12 mouse cellular contexts compared by ENCODE assay signal in the genomic region with DNA sequence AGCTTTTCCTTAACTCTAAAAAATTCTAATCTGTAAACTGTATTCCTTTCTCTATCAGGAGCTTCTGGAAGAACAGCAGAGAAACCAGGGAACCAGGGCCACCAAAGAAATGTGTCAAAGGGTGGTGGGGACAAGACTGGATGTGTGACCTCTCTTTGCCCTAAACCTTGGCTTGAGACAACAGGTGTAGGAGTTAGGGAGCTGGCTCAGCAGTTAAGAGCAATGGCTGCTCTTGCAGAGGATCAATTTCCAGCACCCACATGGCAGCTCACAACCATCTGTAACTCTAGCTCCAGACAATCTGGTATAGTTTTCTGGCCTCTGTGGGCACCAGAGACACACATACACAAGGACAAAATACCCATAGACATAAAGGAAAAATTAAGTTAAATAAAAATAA. TPM values are rescaled to one million over a fixed set of nuclear protein-coding genes. Genes with fewer than 3 reads are reported as not detected.
DNase-seq lines count a peak whose midpoint lies in the region; ATAC-seq lines count a peak whose summit lies in the region.
"Had no signal": no experiment of that assay in that cellular context is flagged by ENCODE, and none has a peak within 500 bp of the region (broad histone marks: within the 10 kb centered on the region; RNA-seq: fewer than 3 reads in every experiment).

No protein-coding gene starts in this region.

- H3K27me3 ChIP-seq in heart, embryonic 11.5 days (ENCODE audit: control insufficient read depth, insufficient read depth, low read length): no peaks in the 10 kb centered on the region
- H3K27me3 ChIP-seq in lung, embryonic 16.5 days (ENCODE audit: control insufficient read depth, insufficient read depth, low read depth, low read length): no peaks in the 10 kb centered on the region
- no peaks in the 10 kb centered on the region for H3K27me3 ChIP-seq in intestine, embryonic 16.5 days (replicated peaks; ENCODE audit: control insufficient read depth, insufficient read depth, low read length)
- H3K27me3 ChIP-seq in stomach, embryonic 15.5 days (replicated peaks): no peaks in the 10 kb centered on the region
- H3K27me3 ChIP-seq: hindbrain, embryonic 13.5 days; Patski had no signal

- intact Hi-C loops in heart, postnatal 36 days (cut with DNase I): no loop called here

- H3K9ac ChIP-seq in heart, embryonic 11.5 days (ENCODE audit: low read depth, low read length): no peak overlapping the region
- no peak overlapping the region for H3K9ac ChIP-seq in lung, embryonic 16.5 days (ENCODE audit: low read length)
- no peak overlapping the region for H3K9ac ChIP-seq in intestine, embryonic 16.5 days (ENCODE audit: low read depth, low read length)
- no peak overlapping the region for H3K9ac ChIP-seq in stomach, embryonic 15.5 days
- H3K9ac ChIP-seq: hindbrain, embryonic 13.5 days had no signal

- H3K4me2 ChIP-seq in heart, embryonic 11.5 days: no peak overlapping the region
- no peak overlapping the region for H3K4me2 ChIP-seq in lung, embryonic 16.5 days (ENCODE audit: low read depth, low read length)
- no peak overlapping the region for H3K4me2 ChIP-seq in intestine, embryonic 16.5 days (ENCODE audit: low read depth, low read length)
- no peak overlapping the region for H3K4me2 ChIP-seq in stomach, embryonic 15.5 days

- no peaks in the 10 kb centered on the region for H3K9me3 ChIP-seq in heart, embryonic 11.5 days (replicated peaks; ENCODE audit: control insufficient read depth, low read length)
- no peaks in the 10 kb centered on the region for H3K9me3 ChIP-seq in lung, embryonic 16.5 days (ENCODE audit: control insufficient read depth, low read length)
- H3K9me3 ChIP-seq in intestine, embryonic 16.5 days (ENCODE audit: control insufficient read depth, low read length): no peaks in the 10 kb centered on the region
- no peaks in the 10 kb centered on the region for H3K9me3 ChIP-seq in stomach, embryonic 15.5 days
- H3K9me3 ChIP-seq: hindbrain, embryonic 13.5 days had no signal

- H3K4me1 ChIP-seq in heart, embryonic 11.5 days (ENCODE audit: control insufficient read depth, insufficient read depth, low read length): peaks cover 57% of the 10 kb centered on the region
- H3K4me1 ChIP-seq in lung, embryonic 16.5 days (replicated peaks; ENCODE audit: control insufficient read depth, insufficient read depth, low read length): peaks cover 60% of the 10 kb centered on the region
- peaks cover 67% of the 10 kb centered on the region for H3K4me1 ChIP-seq in intestine, embryonic 16.5 days (ENCODE audit: control insufficient read depth, insufficient read depth, low read length)
- peaks cover 66% of the 10 kb centered on the region for H3K4me1 ChIP-seq in stomach, embryonic 15.5 days

- peak overlapping the region; percentile 92 for H3K27ac ChIP-seq in heart, embryonic 11.5 days (ENCODE audit: low read depth, low read length)
- H3K27ac ChIP-seq in lung, embryonic 16.5 days (ENCODE audit: low read length): peak overlapping the region; percentile 97
- H3K27ac ChIP-seq in intestine, embryonic 16.5 days (ENCODE audit: low read length): peak overlapping the region; percentile 30; the same call in 1 of the 2 replicates
- H3K27ac ChIP-seq in stomach, embryonic 15.5 days: peak overlapping the region; percentile 94; the same call in 1 of the 2 replicates

- ATAC-seq in heart, embryonic 11.5 days (replicated peaks; ENCODE audit: insufficient number of reproducible peaks, low FRiP score, low TSS enrichment): no peak
- ATAC-seq in lung, embryonic 16.5 days (ENCODE audit: low read depth): no peak
- ATAC-seq in intestine, embryonic 16.5 days: no peak
- ATAC-seq in stomach, embryonic 15.5 days (ENCODE audit: insufficient read depth, low FRiP score, low read depth): no peak
- ATAC-seq: Patski had no signal

- H3K36me3 ChIP-seq in heart, embryonic 11.5 days (ENCODE audit: control insufficient read depth, insufficient read depth, low read length): no peaks in the 10 kb centered on the region
- H3K36me3 ChIP-seq in lung, embryonic 16.5 days (ENCODE audit: control insufficient read depth, insufficient read depth, low read length): no peaks in the 10 kb centered on the region
- no peaks in the 10 kb centered on the region for H3K36me3 ChIP-seq in intestine, embryonic 16.5 days (ENCODE audit: control insufficient read depth, insufficient read depth, low read length)
- no peaks in the 10 kb centered on the region for H3K36me3 ChIP-seq in stomach, embryonic 15.5 days
- H3K36me3 ChIP-seq: hindbrain, embryonic 13.5 days had no signal

- no peak for DNase-seq in heart, postnatal 36 days
- no peak for DNase-seq in lung, postnatal 4 days
- no peak for DNase-seq in cerebellum, adult 8-10 months
- DNase-seq in MN1 (ENCODE audit: low spot score): no peak
- DNase-seq: adrenal gland, postnatal 25 days; cerebellum, adult 11-12 months had no signal

- H3K4me3 ChIP-seq in heart, embryonic 11.5 days (ENCODE audit: low read depth, low read length): no peak overlapping the region
- no peak overlapping the region for H3K4me3 ChIP-seq in lung, embryonic 16.5 days (ENCODE audit: low read length)
- H3K4me3 ChIP-seq in intestine, embryonic 16.5 days (ENCODE audit: low read length): no peak overlapping the region
- H3K4me3 ChIP-seq in stomach, embryonic 15.5 days (replicated peaks): no peak overlapping the region
- H3K4me3 ChIP-seq: hindbrain, embryonic 13.5 days had no signal

RNA-seq across cellular contexts. Expression of gene Nr1d1, which starts 2.8 kb away (rescaled TPM):
- polyA plus RNA-seq in heart, embryonic 11.5 days (2014; fragmentation: Nextera tagmentation; extraction: Ambion mirVana): 5.6 and 6.4 TPM in 2 replicates
- total RNA-seq in heart, postnatal 36 days (2021): 100 to 1,000 TPM; 104 to 107 TPM
- polyA plus RNA-seq in lung, embryonic 16.5 days (2015; fragmentation: Nextera tagmentation; extraction: Ambion mirVana): 1.4 and 1.6 TPM in 2 replicates
- polyA plus RNA-seq in intestine, embryonic 16.5 days (2015; fragmentation: Nextera tagmentation; extraction: Ambion mirVana): 2.3 and 2.7 TPM in 2 replicates
- polyA plus RNA-seq in stomach, embryonic 15.5 days (2015; fragmentation: Nextera tagmentation; extraction: Ambion mirVana): 2.4 and 2.5 TPM in 2 replicates

RNA-seq across cellular contexts. Expression of gene Msl1, which starts 17.4 kb away (rescaled TPM):
- 15.9 and 17.1 TPM in 2 replicates for polyA plus RNA-seq in heart, embryonic 11.5 days (2014; fragmentation: Nextera tagmentation; extraction: Ambion mirVana)
- 10 to 100 TPM; 74.4 to 75.3 TPM for total RNA-seq in heart, postnatal 36 days (2021)
- polyA plus RNA-seq in lung, embryonic 16.5 days (2015; fragmentation: Nextera tagmentation; extraction: Ambion mirVana): 19.4 and 20.3 TPM in 2 replicates
- polyA plus RNA-seq in intestine, embryonic 16.5 days (2015; fragmentation: Nextera tagmentation; extraction: Ambion mirVana): 13.5 and 14.5 TPM in 2 replicates
- 23.0 and 23.6 TPM in 2 replicates for polyA plus RNA-seq in stomach, embryonic 15.5 days (2015; fragmentation: Nextera tagmentation; extraction: Ambion mirVana)

RNA-seq across cellular contexts. Expression of gene Casc3, which starts 26.8 kb away (rescaled TPM):
- polyA plus RNA-seq in heart, embryonic 11.5 days (2014; fragmentation: Nextera tagmentation; extraction: Ambion mirVana): 22.2 and 28.5 TPM in 2 replicates
- 10 to 100 TPM; 26.1 to 26.2 TPM for total RNA-seq in heart, postnatal 36 days (2021)
- 33.2 and 36.6 TPM in 2 replicates for polyA plus RNA-seq in lung, embryonic 16.5 days (2015; fragmentation: Nextera tagmentation; extraction: Ambion mirVana)
- 23.1 and 24.3 TPM in 2 replicates for polyA plus RNA-seq in intestine, embryonic 16.5 days (2015; fragmentation: Nextera tagmentation; extraction: Ambion mirVana)
- 31.7 and 35.3 TPM in 2 replicates for polyA plus RNA-seq in stomach, embryonic 15.5 days (2015; fragmentation: Nextera tagmentation; extraction: Ambion mirVana)

RNA-seq across cellular contexts. Expression of gene Thra, which starts 37.5 kb away (rescaled TPM):
- 32.2 and 35.7 TPM in 2 replicates for polyA plus RNA-seq in heart, embryonic 11.5 days (2014; fragmentation: Nextera tagmentation; extraction: Ambion mirVana)
- 100 to 1,000 TPM; 100 to 111 TPM for total RNA-seq in heart, postnatal 36 days (2021)
- polyA plus RNA-seq in lung, embryonic 16.5 days (2015; fragmentation: Nextera tagmentation; extraction: Ambion mirVana): 36.3 and 36.4 TPM in 2 replicates
- polyA plus RNA-seq in intestine, embryonic 16.5 days (2015; fragmentation: Nextera tagmentation; extraction: Ambion mirVana): 41.5 and 42.0 TPM in 2 replicates
- 42.7 and 44.7 TPM in 2 replicates for polyA plus RNA-seq in stomach, embryonic 15.5 days (2015; fragmentation: Nextera tagmentation; extraction: Ambion mirVana)

RNA-seq across cellular contexts. Expression of gene Med24, which starts 48.7 kb away (rescaled TPM):
- 31.6 and 42.1 TPM in 2 replicates for polyA plus RNA-seq in heart, embryonic 11.5 days (2014; fragmentation: Nextera tagmentation; extraction: Ambion mirVana)
- total RNA-seq in heart, postnatal 36 days (2021): 10 to 100 TPM; 45.2 to 52.7 TPM
- 56.6 and 57.8 TPM in 2 replicates for polyA plus RNA-seq in lung, embryonic 16.5 days (2015; fragmentation: Nextera tagmentation; extraction: Ambion mirVana)
- 36.8 and 38.5 TPM in 2 replicates for polyA plus RNA-seq in intestine, embryonic 16.5 days (2015; fragmentation: Nextera tagmentation; extraction: Ambion mirVana)
- polyA plus RNA-seq in stomach, embryonic 15.5 days (2015; fragmentation: Nextera tagmentation; extraction: Ambion mirVana): 36.4 and 39.7 TPM in 2 replicates

Comparison
In these comparisons a context has a peak if more than half of its experiments do, and no peak if none do; other contexts are left out.
1. H3K27ac ChIP-seq: peak in every context shown above with its lines; median percentile 97 in lung, embryonic 16.5 days; 94 in stomach, embryonic 15.5 days; 92 in heart, embryonic 11.5 days; 30 in intestine, embryonic 16.5 days.